Mouse (Mus musculus) retina, embryonic 14.5 days (tissue): ENCODE results near the gene Syf2.
"Not testable (repeated sequence)": the region's sequence is repeated elsewhere in the genome, so short reads cannot be mapped to it uniquely, and the experiment has no call there.

Source experiments
- DNase-seq: peaks from one replicate; pipeline ENCODE4 v3.0.0-alpha.2; 2015; ENCODE audit warnings: low spot score

Gene Syf2

GRCm38 (mm10) chr4:134930684-134931481, at the start of gene Syf2:
Gene Syf2, plus strand, starts transcription at chr4:134930898.
- DNase-seq = peak; percentile 97

- peak; percentile 60 for DNase-seq
These were observed 47.4 kb upstream of the Syf2 start for GRCm38 (mm10) chr4:134883266-134883665.

- DNase-seq = no peak
These were observed 46.9 kb upstream of the Syf2 start for GRCm38 (mm10) chr4:134883808-134884207.

GRCm38 (mm10) chr4:134884364-134884763, 46.3 kb upstream of the Syf2 start:
- no peak for DNase-seq

- no peak for DNase-seq
These were observed 38.6 kb upstream of the Syf2 start for GRCm38 (mm10) chr4:134892096-134892495.

GRCm38 (mm10) chr4:134897256-134897655, 33.4 kb upstream of the Syf2 start:
- DNase-seq = no peak

- no peak for DNase-seq
These were observed 29.6 kb upstream of the Syf2 start for GRCm38 (mm10) chr4:134901126-134901525.

- no peak for DNase-seq
These were observed 27.7 kb upstream of the Syf2 start for GRCm38 (mm10) chr4:134903046-134903445.

- DNase-seq = not testable (repeated sequence)
These were observed 19.3 kb upstream of the Syf2 start for GRCm38 (mm10) chr4:134911406-134911805.

GRCm38 (mm10) chr4:134913413-134913812, 17.3 kb upstream of the Syf2 start:
- DNase-seq = peak; percentile 76

GRCm38 (mm10) chr4:134914122-134914863, 16.4 kb upstream of the Syf2 start:
- DNase-seq = no peak

GRCm38 (mm10) chr4:134914864-134915209, 15.9 kb upstream of the Syf2 start, which contains the start of gene Tmem50a:
Gene Tmem50a, minus strand, starts transcription at chr4:134915024.
- DNase-seq = peak; percentile 94

- DNase-seq = no peak
These were observed 15.3 kb upstream of the Syf2 start for GRCm38 (mm10) chr4:134915223-134916050.

- DNase-seq = no peak
These were observed 13.5 kb upstream of the Syf2 start for GRCm38 (mm10) chr4:134917194-134917593.

GRCm38 (mm10) chr4:134918381-134918780, 12.3 kb upstream of the Syf2 start:
- DNase-seq = no peak

- DNase-seq = no peak
These were observed 10.8 kb upstream of the Syf2 start for GRCm38 (mm10) chr4:134919733-134920540.

GRCm38 (mm10) chr4:134920631-134921030, 10.1 kb upstream of the Syf2 start:
- DNase-seq = no peak

- DNase-seq = no peak
These were observed 9.0 kb upstream of the Syf2 start for GRCm38 (mm10) chr4:134921703-134922102.

- DNase-seq = no peak
These were observed 8.4 kb upstream of the Syf2 start for GRCm38 (mm10) chr4:134922111-134922924.

- peak; percentile 72 for DNase-seq
These were observed 7.8 kb upstream of the Syf2 start for GRCm38 (mm10) chr4:134922925-134923244.
